Mouse (Mus musculus) liver, embryonic 15.5 days (tissue): ENCODE results near the gene Myo1b. TPM values are rescaled to one million over a fixed set of nuclear protein-coding genes. Genes with fewer than 3 reads are reported as not detected.

Experiments
- ATAC-seq: fragments of 200-750 bp; cut with Nextera tagmentation; 2 replicates; pipeline ENCODE4 v1.8.0; 2017; ENCODE audit warnings: moderate number of reproducible peaks, mild to moderate bottlenecking, moderate library complexity; ENCODE audit not compliant: insufficient read depth
- H3K27ac ChIP-seq: fragments of 300-500 bp; sonication (generic); replicated peaks from 2 replicates; pipeline ENCODE4 v1.5.1; 2015; ENCODE audit warnings: mild to moderate bottlenecking, inconsistent platforms
- H3K27me3 ChIP-seq: fragments of 300-500 bp; sonication (generic); 2 replicates; pipeline ENCODE4 v1.6.1; 2015; ENCODE audit warnings: mild to moderate bottlenecking, inconsistent platforms
- H3K36me3 ChIP-seq: fragments of 300-500 bp; sonication (generic); replicated peaks from 2 replicates; pipeline ENCODE4 v1.6.1; 2015; ENCODE audit warnings: moderate library complexity, mild to moderate bottlenecking, inconsistent platforms
- H3K4me1 ChIP-seq: fragments of 300-500 bp; sonication (generic); replicated peaks from 2 replicates; pipeline ENCODE4 v1.6.1; 2015; ENCODE audit warnings: inconsistent platforms
- H3K4me2 ChIP-seq: fragments of 300-500 bp; sonication (generic); 2 replicates; pipeline ENCODE4 v1.6.1; 2015; ENCODE audit warnings: moderate library complexity, mild to moderate bottlenecking, inconsistent platforms
- H3K4me3 ChIP-seq: fragments of 300-500 bp; sonication (generic); replicated peaks from 2 replicates; pipeline ENCODE4 v1.5.1; 2015; ENCODE audit warnings: mild to moderate bottlenecking, inconsistent platforms
- H3K9ac ChIP-seq: fragments of 300-500 bp; sonication (generic); 2 replicates; pipeline ENCODE4 v1.6.1; 2015; ENCODE audit warnings: moderate library complexity, mild to moderate bottlenecking, inconsistent platforms
- H3K9me3 ChIP-seq: fragments of 300-500 bp; sonication (generic); replicated peaks from 2 replicates; pipeline ENCODE4 v1.6.1; 2016; ENCODE audit warnings: inconsistent platforms
- WGBS: fragments of 180-500 bp; shearing (Covaris S2); methylation state at CpG from one replicate; pipeline ENCODE4 v1.1.7; 2015; ENCODE audit warnings: mixed read lengths; ENCODE audit not compliant: insufficient replicate concordance; 5-methylcytosine and 5-hydroxymethylcytosine counted together
- polyA plus RNA-seq: library from polyadenylated mRNA; unstranded; fragments of >200 nt; fragmentation: Nextera tagmentation; extraction: Ambion mirVana; gene quantifications from 2 replicates; pipeline ENCODE4 v1.2.1, GENCODE M21; 2015

Myo1b gene
- polyA plus RNA-seq, 1 experiment from 2014 or later: 8.1 TPM

- 57% methylated on average over 10 of the region's 10 CpGs for WGBS
- Histone ChIP-seq H3K4me3 (no peak overlapping the region), H3K27ac (no peak overlapping the region), H3K9ac (no peak overlapping the region), H3K4me2 (no peak overlapping the region), H3K36me3 (no peaks in the 10 kb centered on the region), H3K4me1 (peaks cover 17% of the 10 kb centered on the region), H3K27me3 (no peaks in the 10 kb centered on the region), H3K9me3 (no peaks in the 10 kb centered on the region)
- no peak for ATAC-seq
Measured at GRCm38 (mm10) chr1:51895961-51896360, 19.9 kb downstream of the Myo1b start.

DNA sequence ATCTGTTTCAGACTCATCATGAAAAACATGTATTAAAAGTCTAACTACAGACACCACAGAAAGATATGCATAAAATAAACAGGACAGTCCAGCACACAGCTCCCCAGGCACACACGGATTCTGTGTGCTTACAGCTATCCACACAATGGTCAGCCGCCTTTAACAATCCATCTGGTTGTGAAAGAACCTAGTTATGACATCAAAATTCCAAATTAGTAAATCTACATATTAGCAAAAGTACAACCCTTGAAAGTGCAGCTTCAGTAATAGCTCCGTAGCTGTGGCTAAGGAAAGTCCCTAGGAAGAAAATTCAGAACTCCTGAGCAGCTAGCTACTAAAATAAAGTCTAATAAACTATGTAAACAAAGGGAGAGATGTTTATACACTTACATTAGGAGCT is 21.1 kb downstream of the Myo1b start:
- H3K9ac ChIP-seq: no peak overlapping the region
- H3K4me1 ChIP-seq: peaks cover 18% of the 10 kb centered on the region
- WGBS: 54% methylated on average over 3 of the region's 3 CpGs
- H3K9me3 ChIP-seq: no peaks in the 10 kb centered on the region
- no peaks in the 10 kb centered on the region for H3K36me3 ChIP-seq
- H3K4me2 ChIP-seq: no peak overlapping the region
- H3K27ac ChIP-seq: no peak overlapping the region
- no peaks in the 10 kb centered on the region for H3K27me3 ChIP-seq
- no peak overlapping the region for H3K4me3 ChIP-seq
- no peak for ATAC-seq

- no peaks in the 10 kb centered on the region for H3K27me3 ChIP-seq
- H3K9ac ChIP-seq: no peak overlapping the region
- no peak for ATAC-seq
- peaks cover 20% of the 10 kb centered on the region for H3K4me1 ChIP-seq
- H3K27ac ChIP-seq: no peak overlapping the region
- no peaks in the 10 kb centered on the region for H3K9me3 ChIP-seq
- no peak overlapping the region for H3K4me3 ChIP-seq
- no peak overlapping the region for H3K4me2 ChIP-seq
- WGBS: 41% methylated on average over 16 of the region's 16 CpGs
- H3K36me3 ChIP-seq: no peaks in the 10 kb centered on the region
Measured at GRCm38 (mm10) chr1:51893521-51894355, 22.1 kb downstream of the Myo1b start.

DNA sequence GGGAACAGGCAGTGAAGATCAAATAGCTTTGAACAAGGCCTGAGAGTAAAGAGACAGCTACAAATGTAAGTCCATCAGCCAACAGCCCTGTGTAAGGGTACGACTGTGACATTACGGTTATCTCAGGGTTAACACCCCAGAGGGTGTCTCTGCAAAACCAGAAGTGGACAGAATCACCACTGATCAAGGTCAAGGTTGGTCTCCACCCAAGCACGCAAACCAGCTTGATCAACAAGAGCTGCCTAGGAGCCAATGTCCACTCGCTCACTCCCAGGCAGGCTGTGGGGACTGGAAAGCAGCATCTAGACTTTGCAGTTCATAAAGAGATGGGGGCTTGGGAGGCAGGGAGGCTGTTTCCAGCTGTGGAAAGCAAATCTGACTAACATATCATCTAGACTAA is 23.9 kb downstream of the Myo1b start:
- peak; percentile 47; the same call in 1 of the 2 replicates for ATAC-seq
- 0 out of 2 replicates have a peak overlapping the region, but pooled peaks have one; percentile 11 for H3K27ac ChIP-seq
- no peak overlapping the region for H3K9ac ChIP-seq
- H3K9me3 ChIP-seq: no peaks in the 10 kb centered on the region
- WGBS: 66% methylated on average over 4 of the region's 4 CpGs
- H3K4me2 ChIP-seq: no peak overlapping the region
- no peaks in the 10 kb centered on the region for H3K36me3 ChIP-seq
- no peak overlapping the region for H3K4me3 ChIP-seq
- H3K27me3 ChIP-seq: no peaks in the 10 kb centered on the region
- H3K4me1 ChIP-seq: peaks cover 26% of the 10 kb centered on the region

DNA sequence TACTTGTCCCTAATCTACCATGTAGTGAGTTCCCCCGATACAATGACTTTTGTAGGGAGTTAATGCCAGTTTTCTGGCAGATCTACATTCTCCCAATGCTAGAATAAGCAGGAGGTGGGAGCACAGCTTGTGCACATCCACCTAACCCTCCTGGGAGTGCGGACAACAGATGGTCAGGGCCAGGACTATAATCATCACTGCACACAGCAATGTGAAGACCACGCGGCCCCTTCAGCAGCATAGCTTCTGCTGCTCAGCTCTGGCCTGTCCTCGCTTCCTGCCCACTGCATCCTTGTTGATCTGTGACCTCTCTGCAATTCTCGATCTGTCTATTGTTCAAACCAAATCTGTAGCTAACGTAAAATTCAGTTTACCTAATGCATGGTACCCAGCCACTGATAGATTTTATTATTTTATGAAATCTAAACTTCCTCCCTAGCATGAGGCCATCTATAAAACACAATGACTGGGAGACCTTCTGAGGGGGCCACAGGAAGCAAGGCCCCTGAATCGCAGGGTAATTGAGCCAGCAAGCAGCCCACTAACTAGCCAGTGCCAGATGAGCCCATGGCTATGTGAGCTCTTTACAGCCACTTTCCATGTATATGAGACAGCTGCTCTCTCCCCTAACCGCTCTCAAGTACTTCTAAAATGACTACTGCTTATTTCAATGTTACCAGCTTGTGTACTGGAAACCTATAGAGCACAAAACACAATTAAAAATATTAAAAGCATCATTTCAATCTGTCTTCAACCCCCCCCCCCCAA is 27.6 kb downstream of the Myo1b start:
- Histone ChIP-seq H3K27ac (no peak overlapping the region), H3K9ac (no peak overlapping the region), H3K36me3 (no peaks in the 10 kb centered on the region), H3K4me2 (no peak overlapping the region), H3K27me3 (no peaks in the 10 kb centered on the region), H3K4me1 (peaks cover 22% of the 10 kb centered on the region), H3K4me3 (no peak overlapping the region), H3K9me3 (no peaks in the 10 kb centered on the region)
- WGBS: 58% methylated on average over 9 of the region's 9 CpGs
- ATAC-seq: no peak

DNA sequence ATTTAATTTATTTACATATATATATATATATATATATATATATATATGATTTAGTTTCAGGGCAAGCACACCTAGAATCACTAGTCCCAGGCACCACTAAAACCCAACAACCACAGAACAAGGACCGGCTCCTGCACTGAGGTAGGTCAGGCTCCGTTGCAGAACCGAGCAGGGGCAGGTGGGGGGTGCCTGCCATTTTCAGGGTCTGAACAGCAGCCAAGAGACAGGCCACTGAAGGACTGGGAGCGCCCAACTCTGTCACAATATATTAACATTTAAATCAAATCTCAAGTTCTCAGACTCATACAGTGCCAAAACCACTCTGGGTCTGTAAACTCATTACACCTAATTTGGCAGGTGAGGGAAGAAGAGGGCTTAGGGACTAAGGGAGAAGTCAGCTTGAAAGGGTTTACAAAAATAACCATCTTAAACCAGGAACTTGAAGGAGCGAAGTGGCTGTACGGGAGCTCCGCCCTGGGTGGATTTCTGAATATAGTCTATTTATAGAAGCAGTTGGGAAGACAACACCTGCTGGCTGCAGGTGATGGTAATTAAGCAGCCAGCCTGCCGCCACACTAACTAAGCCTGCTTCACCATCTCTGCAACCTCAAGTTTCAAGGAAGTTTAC is 30.4 kb downstream of the Myo1b start:
- H3K27ac ChIP-seq: no peak overlapping the region
- no peaks in the 10 kb centered on the region for H3K9me3 ChIP-seq
- no peak overlapping the region for H3K4me3 ChIP-seq
- no peak overlapping the region for H3K9ac ChIP-seq
- H3K4me2 ChIP-seq: no peak overlapping the region
- H3K36me3 ChIP-seq: no peaks in the 10 kb centered on the region; the same call in 1 of the 2 replicates
- no peak for ATAC-seq
- 68% methylated on average over 8 of the region's 8 CpGs for WGBS
- H3K4me1 ChIP-seq: peaks cover 9% of the 10 kb centered on the region; the same call in 1 of the 2 replicates
- no peaks in the 10 kb centered on the region for H3K27me3 ChIP-seq

- Histone ChIP-seq H3K9ac (no peak overlapping the region), H3K9me3 (no peaks in the 10 kb centered on the region), H3K36me3 (no peaks in the 10 kb centered on the region; the same call in 1 of the 2 replicates), H3K27me3 (no peaks in the 10 kb centered on the region), H3K27ac (no peak overlapping the region), H3K4me1 (peaks cover 18% of the 10 kb centered on the region; the same call in 1 of the 2 replicates), H3K4me3 (no peak overlapping the region), H3K4me2 (no peak overlapping the region)
- WGBS: 73% methylated on average over 2 of the region's 2 CpGs
- no peak for ATAC-seq
Measured at GRCm38 (mm10) chr1:51883211-51883610, 32.7 kb downstream of the Myo1b start.

DNA sequence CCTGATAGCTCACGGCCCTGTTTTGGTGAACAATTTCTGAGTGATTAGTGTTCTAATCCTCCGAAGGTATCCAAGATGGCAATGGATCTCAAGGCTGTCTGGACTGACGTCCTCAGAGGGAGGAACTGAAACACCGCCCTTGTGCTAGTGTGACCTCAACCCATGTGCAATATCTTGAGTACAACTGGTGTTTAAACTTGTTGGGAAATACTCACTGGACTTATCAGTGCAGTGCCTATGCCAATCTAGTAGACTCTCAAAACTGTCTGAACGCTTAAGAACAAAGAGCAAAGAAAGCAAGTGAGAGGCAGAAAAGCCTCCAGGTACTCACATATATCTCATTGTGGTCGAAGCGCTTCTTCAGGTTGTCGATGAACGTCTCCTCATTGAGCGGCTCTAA is 33.1 kb downstream of the Myo1b start:
- peaks cover 15% of the 10 kb centered on the region; the same call in 1 of the 2 replicates for H3K4me1 ChIP-seq
- H3K9ac ChIP-seq: no peak overlapping the region
- WGBS: 72% methylated on average over 10 of the region's 10 CpGs
- no peak overlapping the region for H3K4me2 ChIP-seq
- no peak overlapping the region for H3K27ac ChIP-seq
- H3K9me3 ChIP-seq: no peaks in the 10 kb centered on the region
- H3K4me3 ChIP-seq: no peak overlapping the region
- H3K27me3 ChIP-seq: no peaks in the 10 kb centered on the region
- no peak for ATAC-seq
- no peaks in the 10 kb centered on the region; the same call in 1 of the 2 replicates for H3K36me3 ChIP-seq

- Histone ChIP-seq H3K27me3 (no peaks in the 10 kb centered on the region), H3K4me1 (peaks cover 12% of the 10 kb centered on the region; the same call in 1 of the 2 replicates), H3K36me3 (no peaks in the 10 kb centered on the region; the same call in 1 of the 2 replicates), H3K9ac (no peak overlapping the region), H3K27ac (no peak overlapping the region), H3K4me2 (no peak overlapping the region), H3K4me3 (no peak overlapping the region), H3K9me3 (no peaks in the 10 kb centered on the region)
- WGBS: 42% methylated on average over 12 of the region's 12 CpGs
- no peak for ATAC-seq
Measured at GRCm38 (mm10) chr1:51879927-51880814, 35.7 kb downstream of the Myo1b start.

- Histone ChIP-seq H3K9ac (no peak overlapping the region), H3K4me1 (peaks cover 12% of the 10 kb centered on the region; the same call in 1 of the 2 replicates), H3K4me3 (no peak overlapping the region), H3K4me2 (no peak overlapping the region), H3K27me3 (no peaks in the 10 kb centered on the region), H3K27ac (no peak overlapping the region), H3K36me3 (no peaks in the 10 kb centered on the region; the same call in 1 of the 2 replicates), H3K9me3 (no peaks in the 10 kb centered on the region)
- ATAC-seq: no peak
- 10% methylated on average over 9 of the region's 9 CpGs for WGBS
Measured at GRCm38 (mm10) chr1:51879333-51879770, 36.5 kb downstream of the Myo1b start.
